9 mouse cellular contexts compared by ENCODE assay signal in genomic region chr16:23987341-23988156, GRCm38 (mm10). TPM values are rescaled to one million over a fixed set of nuclear protein-coding genes. Genes with fewer than 3 reads are reported as not detected.
DNase-seq lines count a peak whose midpoint lies in the region; ATAC-seq and TF ChIP-seq lines count a peak whose summit lies in the region.
"Had no signal": no experiment of that assay in that cellular context is flagged by ENCODE, and none has a peak within 500 bp of the region (broad histone marks: within the 10 kb centered on the region; RNA-seq: fewer than 3 reads in every experiment).

No protein-coding gene starts in this region.

- no peak for ATAC-seq in forebrain, postnatal 0 days
- 0 out of 2 replicates have a peak, but pooled peaks have one; percentile 4 for ATAC-seq in intestine, postnatal 0 days
- ATAC-seq in lung, embryonic 16.5 days (ENCODE audit: low read depth), result no peak
- no peak for ATAC-seq in megakaryocyte progenitor cell, adult 5-6 weeks (replicated peaks; ENCODE audit: poor library complexity)

- H3K9ac ChIP-seq in forebrain, postnatal 0 days, result peak overlapping the region; percentile 87
- H3K9ac ChIP-seq in intestine, postnatal 0 days (ENCODE audit: low read depth, low read length), result peak overlapping the region; percentile 98
- peak overlapping the region; percentile 88 for H3K9ac ChIP-seq in lung, embryonic 16.5 days (ENCODE audit: low read length)

- H3K4me3 ChIP-seq in brown adipose tissue, adult 24 weeks (ENCODE audit: insufficient read depth, low read depth, low read length), result peak overlapping the region; percentile 84
- H3K4me3 ChIP-seq in forebrain, postnatal 0 days (ENCODE audit: low read depth, low read length), result peak overlapping the region; percentile 79
- H3K4me3 ChIP-seq in intestine, postnatal 0 days (ENCODE audit: low read depth, low read length), result peak overlapping the region; percentile 84
- H3K4me3 ChIP-seq in lung, embryonic 16.5 days (ENCODE audit: low read length), result peak overlapping the region; percentile 84
- H3K4me3 ChIP-seq in small intestine, adult 2 months (ENCODE audit: low read depth, low read length), result peak overlapping the region; percentile 70

- peak overlapping the region; percentile 87 for H3K4me2 ChIP-seq in forebrain, postnatal 0 days (ENCODE audit: low read depth)
- peak overlapping the region; percentile 85 for H3K4me2 ChIP-seq in intestine, postnatal 0 days (replicated peaks; ENCODE audit: low read depth)
- H3K4me2 ChIP-seq in lung, embryonic 16.5 days (ENCODE audit: low read depth, low read length), result peak overlapping the region; percentile 96

- peak overlapping the region; percentile 95 for H3K27ac ChIP-seq in brown adipose tissue, adult 24 weeks (replicated peaks; ENCODE audit: low read depth, low read length)
- H3K27ac ChIP-seq in forebrain, postnatal 0 days (ENCODE audit: low read depth, low read length), result peak overlapping the region; percentile 100
- H3K27ac ChIP-seq in intestine, postnatal 0 days (ENCODE audit: low read depth, low read length), result peak overlapping the region; percentile 100
- H3K27ac ChIP-seq in lung, embryonic 16.5 days (ENCODE audit: low read length), result peak overlapping the region; percentile 98
- peak overlapping the region; percentile 79 for H3K27ac ChIP-seq in small intestine, adult 2 months (ENCODE audit: insufficient read depth, low read depth, low read length)

- H3K4me1 ChIP-seq in brown adipose tissue, adult 24 weeks (ENCODE audit: control insufficient read depth, insufficient read depth, insufficient read length, low read length), result 0 out of 2 replicates have a peak, but pooled peaks cover 4% of the 10 kb centered on the region
- 0 out of 2 replicates have a peak, but pooled peaks cover 3% of the 10 kb centered on the region for H3K4me1 ChIP-seq in forebrain, postnatal 0 days (ENCODE audit: insufficient read depth)
- H3K4me1 ChIP-seq in intestine, postnatal 0 days (replicated peaks; ENCODE audit: control insufficient read depth, insufficient read depth, low read length), result peaks cover 9% of the 10 kb centered on the region
- peaks cover 31% of the 10 kb centered on the region for H3K4me1 ChIP-seq in lung, embryonic 16.5 days (replicated peaks; ENCODE audit: control insufficient read depth, insufficient read depth, low read length)
- peaks cover 6% of the 10 kb centered on the region for H3K4me1 ChIP-seq in small intestine, adult 2 months (ENCODE audit: control insufficient read depth, insufficient read depth, insufficient read length, low read length)

- H3K36me3 ChIP-seq in forebrain, postnatal 0 days (ENCODE audit: insufficient read depth), result no peaks in the 10 kb centered on the region
- no peaks in the 10 kb centered on the region for H3K36me3 ChIP-seq in intestine, postnatal 0 days (ENCODE audit: control insufficient read depth, insufficient read depth)
- H3K36me3 ChIP-seq in lung, embryonic 16.5 days (ENCODE audit: control insufficient read depth, insufficient read depth, low read length), result no peaks in the 10 kb centered on the region; the same call in 1 of the 2 replicates
- no peaks in the 10 kb centered on the region for H3K36me3 ChIP-seq in small intestine, adult 2 months (ENCODE audit: control insufficient read depth, insufficient read depth, low read length)

- under 1% methylated on average over 64 of the region's 64 CpGs for WGBS in forebrain, postnatal 0 days
- WGBS in intestine, postnatal 0 days, result under 1% methylated on average over 59 of the region's 64 CpGs
- WGBS in lung, embryonic 16.5 days, result under 1% methylated on average over 53 of the region's 64 CpGs
- 1% methylated on average over 60 of the region's 64 CpGs for WGBS in small intestine, adult 2 months

- no peaks in the 10 kb centered on the region for H3K9me3 ChIP-seq in forebrain, postnatal 0 days (ENCODE audit: low read length)
- no peaks in the 10 kb centered on the region for H3K9me3 ChIP-seq in intestine, postnatal 0 days (ENCODE audit: control insufficient read depth)
- H3K9me3 ChIP-seq in lung, embryonic 16.5 days (ENCODE audit: control insufficient read depth, low read length), result no peaks in the 10 kb centered on the region

- intact Hi-C loops in left cerebral cortex, postnatal 36 days (cut with DNase I), result loop anchor here (1.0 to 10.0 kb wide), 9 partner anchors 295 to 1967 kb away; no protein-coding TSS in a partner anchor

- no peak for TF ChIP-seq POLR2A in small intestine, adult 2 months (IDR thresholded peaks at IDR 0.05; ENCODE audit: low read depth, low read length)

- TF ChIP-seq CTCF in forebrain, postnatal 0 days (IDR thresholded peaks at IDR 0.05; ENCODE audit: low read depth), result no peak
- TF ChIP-seq CTCF in intestine, postnatal 0 days (IDR thresholded peaks at IDR 0.05; ENCODE audit: low read depth), result no peak
- TF ChIP-seq CTCF in small intestine, adult 2 months (IDR thresholded peaks at IDR 0.05; ENCODE audit: extremely low read depth, insufficient read length, insufficient replicate concordance, low read depth, low read length), result no peak

- H3K27me3 ChIP-seq in forebrain, postnatal 0 days (ENCODE audit: insufficient read depth, low read length), result no peaks in the 10 kb centered on the region; the same call in 1 of the 2 replicates
- H3K27me3 ChIP-seq in intestine, postnatal 0 days (replicated peaks; ENCODE audit: control insufficient read depth, insufficient read depth, low read length), result no peaks in the 10 kb centered on the region
- H3K27me3 ChIP-seq in lung, embryonic 16.5 days (ENCODE audit: control insufficient read depth, insufficient read depth, low read depth, low read length), result no peaks in the 10 kb centered on the region
- H3K27me3 ChIP-seq in small intestine, adult 2 months (ENCODE audit: control insufficient read depth, insufficient read depth, low read length), result no peaks in the 10 kb centered on the region

- DNase-seq in left cerebral cortex, postnatal 36 days (ENCODE audit: low spot score in 2 of 2), result peak; percentile 47 to 48
- DNase-seq in left cerebral cortex, adult 18-20 months (ENCODE audit: low spot score in 2 of 2), result no peak
- DNase-seq in forebrain, postnatal 0 days, result peak; percentile 53

RNA-seq across cellular contexts. Expression of gene Gm37419, which starts 0.7 kb away (rescaled TPM):
- not detected for total RNA-seq in left cerebral cortex, postnatal 36 days (2021)
- total RNA-seq in left cerebral cortex, adult 18-20 months (2021), result not detected
- polyA plus RNA-seq in brown adipose tissue, adult 24 weeks (2012; ENCODE audit: insufficient read depth, insufficient read length, missing spikeins), result not detected in 2 replicates
- not detected in 2 replicates for total RNA-seq in forebrain, postnatal 0 days (2014; rRNA removed)
- not detected in 2 replicates for polyA plus RNA-seq in forebrain, postnatal 0 days (2015; fragmentation: Nextera tagmentation; extraction: Ambion mirVana)
- not detected in 2 replicates for polyA plus RNA-seq in intestine, postnatal 0 days (2015; fragmentation: Nextera tagmentation; extraction: Ambion mirVana)
- polyA plus RNA-seq in lung, embryonic 16.5 days (2015; fragmentation: Nextera tagmentation; extraction: Ambion mirVana), result not detected in 2 replicates
- not detected in 2 replicates for polyA plus RNA-seq in small intestine, adult 2 months (2012; rRNA removed)
- not detected in 2 replicates for total RNA-seq in megakaryocyte progenitor cell, adult 5-6 weeks (2015)
- not detected in 2 replicates for total RNA-seq in megakaryocyte progenitor cell, adult 5-6 weeks (2017)
- total RNA-seq: neutrophil, adult 5-6 weeks had no signal

RNA-seq across cellular contexts. Expression of gene Bcl6, which starts 1.1 kb away (rescaled TPM):
- 10 to 100 TPM; 26.0 to 30.1 TPM for total RNA-seq in left cerebral cortex, postnatal 36 days (2021)
- total RNA-seq in left cerebral cortex, adult 18-20 months (2021), result 10 to 100 TPM; 28.4 TPM
- 20.3 and 66.4 TPM in 2 replicates for polyA plus RNA-seq in brown adipose tissue, adult 24 weeks (2012; ENCODE audit: insufficient read depth, insufficient read length, missing spikeins)
- 7.5 and 9.2 TPM in 2 replicates for total RNA-seq in forebrain, postnatal 0 days (2014; rRNA removed)
- 0.69 and 0.92 TPM in 2 replicates for polyA plus RNA-seq in forebrain, postnatal 0 days (2015; fragmentation: Nextera tagmentation; extraction: Ambion mirVana)
- polyA plus RNA-seq in intestine, postnatal 0 days (2015; fragmentation: Nextera tagmentation; extraction: Ambion mirVana), result 2.1 and 2.6 TPM in 2 replicates
- 1.6 and 2.4 TPM in 2 replicates for polyA plus RNA-seq in lung, embryonic 16.5 days (2015; fragmentation: Nextera tagmentation; extraction: Ambion mirVana)
- 4.1 and 12.2 TPM in 2 replicates for polyA plus RNA-seq in small intestine, adult 2 months (2012; rRNA removed)
- total RNA-seq in megakaryocyte progenitor cell, adult 5-6 weeks (2015), result 4.1 and 6.9 TPM in 2 replicates
- total RNA-seq in megakaryocyte progenitor cell, adult 5-6 weeks (2017), result 2.4 and 3.2 TPM in 2 replicates

RNA-seq across cellular contexts. Expression of gene Rtp2, which starts 55.4 kb away (rescaled TPM):
- not detected for total RNA-seq in left cerebral cortex, postnatal 36 days (2021)
- under 1 TPM in 1 of 2 experiments, not detected in 1; 0.42 TPM for total RNA-seq in left cerebral cortex, adult 18-20 months (2021)
- not detected in 2 replicates for polyA plus RNA-seq in brown adipose tissue, adult 24 weeks (2012; ENCODE audit: insufficient read depth, insufficient read length, missing spikeins)
- 0.38 and 0.62 TPM in 2 replicates for total RNA-seq in forebrain, postnatal 0 days (2014; rRNA removed)
- 0.24 and 0.36 TPM in 2 replicates for polyA plus RNA-seq in forebrain, postnatal 0 days (2015; fragmentation: Nextera tagmentation; extraction: Ambion mirVana)
- polyA plus RNA-seq in intestine, postnatal 0 days (2015; fragmentation: Nextera tagmentation; extraction: Ambion mirVana), result not detected in 2 replicates
- polyA plus RNA-seq in lung, embryonic 16.5 days (2015; fragmentation: Nextera tagmentation; extraction: Ambion mirVana), result not detected in 2 replicates
- polyA plus RNA-seq in small intestine, adult 2 months (2012; rRNA removed), result not detected in 2 replicates
- total RNA-seq in megakaryocyte progenitor cell, adult 5-6 weeks (2015), result not detected in 2 replicates
- not detected in 2 replicates for total RNA-seq in megakaryocyte progenitor cell, adult 5-6 weeks (2017)
- total RNA-seq: neutrophil, adult 5-6 weeks had no signal

Comparison
In these comparisons a context has a peak if more than half of its experiments do, and no peak if none do; other contexts are left out.
1. DNase-seq: peak in left cerebral cortex, postnatal 36 days (2 of 2) and forebrain, postnatal 0 days (single experiment); none in left cerebral cortex, adult 18-20 months (0 of 2).
2. Peak in every context shown above with its lines, with median percentiles within 50 percentile points of each other: H3K27ac ChIP-seq, H3K4me3 ChIP-seq, H3K4me2 ChIP-seq and H3K9ac ChIP-seq.